Mouse (Mus musculus): ENCODE data around the gene Dlgap1.

Gene Dlgap1

GRCm38 (mm10) chr17:70521971-70522370, 553.1 kb downstream of the Dlgap1 start:
- 10% methylated on average over 11 of the region's 11 CpGs for WGBS

- 24% methylated on average over 3 of the region's 3 CpGs for WGBS
These were observed 557.1 kb downstream of the Dlgap1 start for GRCm38 (mm10) chr17:70525990-70526389.

DNA sequence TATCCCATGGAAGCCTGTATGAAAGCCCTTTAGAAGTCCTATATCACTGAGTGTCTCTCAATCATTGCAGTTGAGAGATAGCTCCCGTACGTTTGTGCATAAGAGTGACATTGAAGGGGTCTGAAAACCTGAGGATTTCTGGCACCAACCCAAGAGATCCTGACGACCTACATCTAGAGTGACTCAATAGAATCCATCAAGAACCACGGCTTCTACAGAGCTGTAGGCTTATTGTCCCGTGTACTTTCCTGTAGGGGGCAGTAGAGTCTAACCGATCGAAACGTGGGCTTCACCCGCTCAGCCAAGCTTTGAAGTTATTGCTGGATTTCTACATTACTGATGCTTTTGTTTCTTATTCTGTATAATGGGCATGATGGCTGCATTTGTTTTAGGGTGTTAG, 558.2 kb downstream of the Dlgap1 start:
- WGBS: 13% methylated on average over 9 of the region's 9 CpGs

DNA sequence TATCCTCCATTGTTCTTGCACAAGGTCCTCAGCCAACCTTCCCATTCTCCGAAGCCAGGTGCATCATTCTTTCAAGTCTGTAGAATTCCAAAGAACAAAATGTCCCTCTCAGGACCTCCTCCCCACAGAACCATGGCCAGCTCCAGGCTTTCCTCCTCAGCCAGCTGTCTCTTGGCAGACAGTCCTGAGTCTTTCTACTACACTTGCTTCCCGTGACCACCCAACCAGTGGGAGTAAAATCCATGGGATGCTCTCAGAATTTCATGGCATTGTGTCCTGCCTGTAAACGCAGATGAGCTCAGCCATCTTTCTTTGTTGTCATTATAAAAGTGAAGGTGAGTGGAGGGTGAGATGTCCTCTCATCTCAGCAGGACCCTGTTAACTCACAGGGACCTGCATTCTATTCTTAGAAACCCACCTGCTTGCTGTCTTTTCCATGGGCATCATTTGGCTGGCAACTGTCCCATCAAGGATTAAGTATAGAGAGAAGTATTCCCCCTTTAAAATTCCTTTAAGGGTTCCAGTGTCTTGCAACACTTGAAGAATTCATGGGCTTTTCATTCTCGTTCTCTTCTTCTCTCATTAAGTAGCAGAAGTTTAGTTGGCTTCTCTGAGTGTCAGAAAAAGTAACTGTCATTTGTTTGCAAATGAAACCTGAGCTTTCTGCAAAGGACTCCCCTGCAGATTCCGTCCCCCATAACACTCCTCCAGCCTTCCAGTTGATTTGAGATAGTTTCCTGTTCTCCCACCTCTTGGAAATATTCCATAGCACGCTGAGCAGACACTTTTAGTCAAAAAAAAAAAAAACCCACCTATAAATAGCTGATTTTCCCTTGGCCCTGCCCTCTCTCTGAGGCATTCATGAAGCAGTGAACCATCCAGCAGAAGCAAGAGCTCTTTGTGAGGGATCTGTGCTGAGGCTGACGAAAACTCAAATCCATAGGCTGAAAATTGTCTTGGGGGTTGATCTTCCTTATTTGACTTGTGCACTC, 559.6 kb downstream of the Dlgap1 start:
- WGBS: 27% methylated on average over 7 of the region's 7 CpGs

- WGBS: 58% methylated on average over 3 of the region's 3 CpGs
These were observed 565.4 kb downstream of the Dlgap1 start for GRCm38 (mm10) chr17:70534321-70534720.

DNA sequence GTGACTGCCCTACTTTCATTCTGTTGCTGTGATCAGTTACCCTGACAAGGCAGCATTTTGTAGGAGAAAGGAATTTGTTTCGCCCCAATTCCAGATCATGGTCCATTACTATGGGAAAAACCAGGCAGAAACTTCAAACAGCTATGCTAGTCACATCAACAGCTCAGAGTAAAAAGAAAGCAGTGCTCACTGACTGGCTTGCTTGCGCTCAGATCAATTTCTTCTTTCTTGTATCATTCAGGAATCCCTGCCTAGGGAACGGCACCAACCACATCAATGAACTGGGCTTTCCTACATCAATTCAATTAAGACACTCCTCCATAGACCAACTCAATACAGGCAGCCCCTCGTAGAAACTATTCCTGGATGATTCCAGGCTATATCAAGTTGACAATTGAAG, 572.9 kb downstream of the Dlgap1 start:
- 70% methylated on average over 4 of the region's 4 CpGs for WGBS

DNA sequence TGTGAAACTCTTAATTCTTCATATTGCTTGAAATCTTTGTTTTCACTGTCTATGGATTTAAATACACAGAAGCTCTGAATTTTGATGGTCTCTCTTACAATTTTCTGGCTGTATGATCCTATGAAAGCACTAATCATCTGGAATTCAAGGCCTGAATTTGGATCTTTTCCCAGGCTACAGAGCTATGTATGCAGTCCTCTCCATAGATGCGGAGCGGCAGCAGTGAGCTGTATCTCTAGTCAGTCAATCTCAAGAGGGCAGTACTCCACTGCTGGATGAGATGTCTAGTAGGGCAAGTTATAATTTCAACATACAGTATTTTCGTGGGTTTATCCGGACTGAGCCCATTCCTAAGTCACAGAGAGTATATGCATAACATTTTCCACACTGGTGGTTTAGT, 581.9 kb downstream of the Dlgap1 start:
- WGBS: 45% methylated on average over 4 of the region's 4 CpGs

- 53% methylated on average over 7 of the region's 7 CpGs for WGBS
These were observed 592.7 kb downstream of the Dlgap1 start for GRCm38 (mm10) chr17:70561547-70561946.

GRCm38 (mm10) chr17:70570848-70571247, 602.0 kb downstream of the Dlgap1 start:
- 35% methylated on average over 5 of the region's 5 CpGs for WGBS

- 35% methylated on average over 8 of the region's 8 CpGs for WGBS
These were observed 614.2 kb downstream of the Dlgap1 start for GRCm38 (mm10) chr17:70583042-70583441.

DNA sequence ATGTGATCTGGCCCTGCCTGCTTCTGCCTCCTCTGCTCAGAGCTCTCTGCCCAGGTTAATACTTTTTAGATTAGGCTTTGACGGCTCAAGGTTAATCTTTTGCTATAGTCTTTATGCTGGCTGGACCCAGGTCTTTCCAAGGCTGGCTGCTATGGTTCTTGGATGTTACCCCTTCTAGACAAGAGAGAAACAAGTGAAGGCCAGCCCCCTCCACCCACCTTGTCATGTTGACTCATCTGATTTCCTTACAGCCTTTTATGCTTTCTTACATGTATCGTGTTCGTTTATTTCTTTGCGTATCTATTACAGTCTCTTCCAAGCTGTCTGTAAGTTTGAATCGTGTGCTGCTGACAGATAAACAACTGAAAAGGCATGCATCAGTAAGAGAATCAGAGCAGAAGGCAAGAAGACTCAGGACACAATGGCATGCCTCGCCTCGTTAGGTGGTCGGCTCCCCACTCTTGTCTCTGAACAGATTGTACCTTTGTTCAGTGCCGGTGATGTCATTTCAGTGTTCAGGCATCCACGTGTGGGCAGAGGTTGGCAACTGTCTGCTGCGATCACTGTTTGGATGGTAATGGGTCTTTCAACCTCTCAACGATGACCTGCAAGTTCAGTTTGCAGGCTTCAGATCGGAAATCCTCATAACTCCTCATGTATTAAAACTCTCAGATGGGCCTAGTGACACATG, 618.0 kb downstream of the Dlgap1 start:
- 46% methylated on average over 13 of the region's 13 CpGs for WGBS

DNA sequence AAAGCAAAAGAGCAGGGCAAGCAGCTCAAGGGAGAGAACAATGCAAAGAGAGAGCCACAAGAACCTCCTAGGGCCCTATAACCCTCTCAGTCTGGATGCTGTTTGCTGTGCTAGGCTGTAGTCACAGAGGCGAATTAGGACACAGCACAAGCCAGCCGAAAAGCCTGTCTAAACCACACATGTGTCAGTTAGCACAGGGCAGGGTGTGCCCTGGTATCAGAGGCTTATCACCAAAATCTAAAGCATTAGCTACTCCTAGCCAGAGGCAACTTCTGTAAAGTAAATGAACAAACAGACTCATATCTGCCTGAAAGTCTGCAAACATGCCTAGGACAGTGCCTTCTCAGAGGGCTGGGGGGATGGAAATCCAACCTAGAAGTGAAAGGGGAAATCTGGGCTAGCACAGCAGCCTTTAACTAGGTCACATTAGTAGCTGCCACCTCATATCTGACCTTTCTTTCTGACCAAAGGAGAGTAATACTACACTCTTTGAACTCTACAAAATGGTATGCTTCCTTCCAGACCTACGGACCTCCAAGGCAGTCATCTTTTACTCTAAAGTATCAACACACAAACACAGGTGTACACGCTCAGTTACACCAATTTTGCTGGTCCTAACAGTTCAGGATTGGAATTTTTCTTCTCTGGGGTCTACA, 619.2 kb downstream of the Dlgap1 start:
- 86% methylated on average over 2 of the region's 4 CpGs for WGBS

GRCm38 (mm10) chr17:70588691-70589090, 619.8 kb downstream of the Dlgap1 start:
- WGBS: 44% methylated on average over 6 of the region's 6 CpGs

DNA sequence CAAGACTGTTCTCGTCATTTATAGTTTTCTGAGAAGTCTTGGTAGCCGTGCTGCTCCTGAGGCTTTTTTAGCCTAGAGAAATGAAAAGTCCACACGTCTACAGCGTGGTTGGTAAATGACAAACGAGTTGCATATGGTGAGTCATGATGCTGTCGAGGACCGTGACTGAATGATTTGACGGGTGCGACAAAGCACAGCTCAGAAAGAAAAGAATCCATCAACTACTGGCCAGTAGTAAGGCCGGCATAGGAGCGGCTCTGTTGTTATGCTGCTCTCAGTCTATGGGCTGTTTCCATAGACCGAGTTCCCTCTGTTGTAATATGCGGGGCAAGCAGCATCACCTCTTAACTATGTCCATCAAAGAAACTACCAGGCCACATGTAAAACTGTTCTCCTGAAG, 620.3 kb downstream of the Dlgap1 start:
- 48% methylated on average over 13 of the region's 13 CpGs for WGBS

GRCm38 (mm10) chr17:70590506-70590905, 621.6 kb downstream of the Dlgap1 start:
- WGBS: 69% methylated on average over 6 of the region's 6 CpGs

GRCm38 (mm10) chr17:70594277-70594676, 625.4 kb downstream of the Dlgap1 start:
- 52% methylated on average over 1 of the region's 1 CpGs for WGBS

GRCm38 (mm10) chr17:70596326-70596725, 627.5 kb downstream of the Dlgap1 start:
- 41% methylated on average over 2 of the region's 2 CpGs for WGBS

DNA sequence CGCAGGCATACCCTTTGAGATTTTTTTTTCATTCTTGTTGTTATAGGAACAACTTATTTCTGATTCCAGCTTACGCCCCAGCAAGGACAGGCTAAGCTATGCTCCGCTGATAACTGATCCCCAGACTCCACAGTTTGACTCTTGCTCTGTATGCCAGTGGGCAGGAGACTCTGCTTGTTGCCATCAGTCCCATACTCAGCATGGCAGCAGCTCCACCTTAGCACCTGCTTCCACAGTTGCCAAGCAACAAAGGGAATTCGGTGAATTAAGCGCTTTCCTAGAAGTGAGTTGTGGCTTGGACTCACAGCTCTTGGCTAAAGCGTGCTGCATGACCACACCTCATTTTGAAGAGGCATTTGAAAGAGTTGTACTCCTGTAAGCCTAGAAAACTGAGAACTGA, 631.6 kb downstream of the Dlgap1 start:
- 59% methylated on average over 6 of the region's 6 CpGs for WGBS

- 72% methylated on average over 7 of the region's 7 CpGs for WGBS
These were observed 633.2 kb downstream of the Dlgap1 start for GRCm38 (mm10) chr17:70602051-70602450.

DNA sequence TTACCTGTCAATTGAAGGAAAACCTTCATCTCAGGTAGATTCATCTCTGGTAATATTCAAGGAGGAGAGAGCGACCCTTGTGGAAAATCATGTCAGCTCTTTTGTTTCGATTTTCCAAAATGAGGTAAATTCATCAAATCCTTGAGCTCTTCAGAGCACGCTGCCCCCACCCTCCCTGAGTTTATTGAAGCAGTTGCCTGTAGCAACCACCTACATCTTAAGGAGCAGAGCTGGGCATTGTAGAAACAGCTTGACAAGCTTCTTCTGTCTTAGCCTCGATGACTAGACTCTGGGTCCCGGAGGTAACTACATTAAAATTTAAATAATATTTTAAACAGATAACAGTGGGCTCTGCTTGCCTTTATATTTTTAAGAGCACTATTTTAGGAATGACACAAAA, 636.8 kb downstream of the Dlgap1 start:
- 38% methylated on average over 5 of the region's 5 CpGs for WGBS

- 45% methylated on average over 6 of the region's 6 CpGs for WGBS
These were observed 643.3 kb downstream of the Dlgap1 start for GRCm38 (mm10) chr17:70612171-70612570.

DNA sequence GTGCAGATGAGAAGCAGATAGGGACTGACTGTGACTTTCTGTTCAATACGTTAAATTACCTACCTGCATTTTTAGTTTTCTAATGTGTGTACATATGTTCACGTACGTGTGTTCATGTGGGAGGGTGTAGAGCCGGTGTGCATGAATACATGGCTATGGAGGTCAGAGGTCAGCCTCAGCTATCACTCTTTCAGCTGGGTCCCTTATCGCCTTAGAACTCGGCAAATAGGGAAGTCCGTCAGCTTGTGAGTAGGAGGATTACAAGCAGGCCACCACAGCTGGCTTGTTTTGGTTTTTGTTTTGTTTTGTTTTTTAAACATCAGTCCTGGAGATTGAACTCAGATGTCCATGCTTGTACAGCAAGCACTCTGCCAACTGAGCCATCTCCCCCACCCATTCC, 645.0 kb downstream of the Dlgap1 start:
- 76% methylated on average over 7 of the region's 7 CpGs for WGBS
